Mouse (Mus musculus) neural tube, embryonic 14.5 days (tissue): Measurements from ENCODE around the gene Nek3. TPM values are rescaled to one million over a fixed set of nuclear protein-coding genes. Genes with fewer than 3 reads are reported as not detected.

Source experiments
- ATAC-seq: fragments of 200-750 bp; cut with Nextera tagmentation; 2 replicates; pipeline ENCODE4 v1.8.0; 2017; ENCODE audit warnings: low read depth, mild to moderate bottlenecking, moderate TSS enrichment, moderate library complexity
- H3K27ac ChIP-seq: fragments of 300-500 bp; sonication (generic); 2 replicates; pipeline ENCODE4 v1.5.1; 2014; ENCODE audit warnings: low read depth, mild to moderate bottlenecking, control low read depth, low read length, moderate library complexity, mixed read lengths
- H3K27me3 ChIP-seq: fragments of 300-500 bp; sonication (generic); 2 replicates; pipeline ENCODE4 v1.6.1; 2014; ENCODE audit warnings: low read length; ENCODE audit not compliant: control insufficient read depth, insufficient read depth
- H3K36me3 ChIP-seq: fragments of 300-500 bp; sonication (generic); 2 replicates; pipeline ENCODE4 v1.6.1; 2014; ENCODE audit warnings: low read length, mixed read lengths; ENCODE audit not compliant: control insufficient read depth, insufficient read depth
- H3K4me1 ChIP-seq: fragments of 300-500 bp; sonication (generic); 2 replicates; pipeline ENCODE4 v1.6.1; 2014; ENCODE audit warnings: low read length; ENCODE audit not compliant: control insufficient read depth, insufficient read depth
- H3K4me2 ChIP-seq: fragments of 300-500 bp; sonication (generic); 2 replicates; pipeline ENCODE4 v1.6.1; 2014; ENCODE audit warnings: mild to moderate bottlenecking, low read depth, low read length, control low read depth
- H3K4me3 ChIP-seq: fragments of 300-500 bp; sonication (generic); 2 replicates; pipeline ENCODE4 v1.5.1; 2014; ENCODE audit warnings: low read depth, low read length, control low read depth, mixed read lengths
- H3K9ac ChIP-seq: fragments of 300-500 bp; sonication (generic); replicated peaks from 2 replicates; pipeline ENCODE4 v1.6.1; 2014; ENCODE audit warnings: low read depth, mild to moderate bottlenecking, control low read depth, low read length, mixed read lengths
- H3K9me3 ChIP-seq: fragments of 300-500 bp; sonication (generic); 2 replicates; pipeline ENCODE4 v1.6.1; 2016; ENCODE audit warnings: low read length; ENCODE audit not compliant: control insufficient read depth
- WGBS: fragments of 180-500 bp; shearing (Covaris S2); extraction: QIAGEN DNeasy Blood & Tissue Kit; methylation state at CpG from one replicate; pipeline ENCODE4 v1.1.7; 2014; 5-methylcytosine and 5-hydroxymethylcytosine counted together
- polyA plus RNA-seq: library from polyadenylated mRNA; unstranded; fragments of >200 nt; fragmentation: Nextera tagmentation; extraction: Ambion mirVana; gene quantifications from 2 replicates; pipeline ENCODE4 v1.2.1, GENCODE M21; 2014

Nek3 gene
- polyA plus RNA-seq, 1 experiment from 2014 or later, result 9.8 TPM

GRCm38 (mm10) chr8:22185431-22186397 is 19.5 kb upstream of the Nek3 start, which contains the start of gene Ckap2:
Gene Ckap2 (minus strand): TSS chr8:22185819.
- Histone ChIP-seq H3K9me3 (no peaks in the 10 kb centered on the region), H3K27ac (peak within 1 kb of the TSS; percentile 73; the same call in 1 of the 2 replicates), H3K4me2 (peak within 1 kb of the TSS; percentile 79), H3K4me3 (peak within 1 kb of the TSS; percentile 74), H3K9ac (peak within 1 kb of the TSS; percentile 57), H3K27me3 (no peaks in the 10 kb centered on the region), H3K36me3 (no peaks in the 10 kb centered on the region), H3K4me1 (peaks cover 5% of the 10 kb centered on the region; the same call in 1 of the 2 replicates)
- WGBS, result 3% methylated on average over 63 of the region's 63 CpGs
- ATAC-seq, result peak; percentile 99

- ATAC-seq, result peak; percentile 39; the same call in 1 of the 2 replicates
- WGBS, result under 1% methylated on average over 3 of the region's 3 CpGs
- H3K27me3 ChIP-seq, result no peaks in the 10 kb centered on the region
- H3K27ac ChIP-seq, result no peak overlapping the region
- no peaks in the 10 kb centered on the region for H3K36me3 ChIP-seq
- no peaks in the 10 kb centered on the region for H3K9me3 ChIP-seq
- no peak overlapping the region; the same call in 1 of the 2 replicates for H3K9ac ChIP-seq
- H3K4me3 ChIP-seq, result peak overlapping the region; percentile 74
- peaks cover 5% of the 10 kb centered on the region; the same call in 1 of the 2 replicates for H3K4me1 ChIP-seq
- peak overlapping the region; percentile 79 for H3K4me2 ChIP-seq
These were observed 18.6 kb upstream of the Nek3 start for GRCm38 (mm10) chr8:22184884-22185283.

DNA sequence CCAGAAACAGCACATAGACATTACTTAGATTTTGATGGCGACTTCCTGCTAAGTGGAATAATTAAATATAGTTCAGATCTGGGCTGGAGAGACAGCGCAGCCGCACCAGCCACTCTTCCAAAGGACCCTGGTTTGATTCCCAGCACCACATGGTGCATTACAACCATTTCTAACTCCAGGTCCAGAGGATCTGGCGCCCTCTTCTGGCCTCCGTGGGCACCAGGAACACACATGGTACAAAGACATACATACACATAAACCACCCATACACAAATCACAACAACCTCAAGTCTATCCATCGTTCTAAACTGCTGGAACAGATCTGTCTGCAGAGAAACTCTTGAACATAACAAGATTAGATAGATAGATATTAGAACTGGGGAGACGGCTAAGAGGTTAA is 9.7 kb upstream of the Nek3 start:
- no peaks in the 10 kb centered on the region for H3K9me3 ChIP-seq
- no peaks in the 10 kb centered on the region for H3K4me1 ChIP-seq
- H3K36me3 ChIP-seq, result no peaks in the 10 kb centered on the region
- H3K27ac ChIP-seq, result no peak overlapping the region
- 99% methylated on average over 7 of the region's 7 CpGs for WGBS
- H3K9ac ChIP-seq, result no peak overlapping the region
- ATAC-seq, result no peak
- H3K4me3 ChIP-seq, result no peak overlapping the region
- H3K27me3 ChIP-seq, result no peaks in the 10 kb centered on the region
- H3K4me2 ChIP-seq, result no peak overlapping the region

DNA sequence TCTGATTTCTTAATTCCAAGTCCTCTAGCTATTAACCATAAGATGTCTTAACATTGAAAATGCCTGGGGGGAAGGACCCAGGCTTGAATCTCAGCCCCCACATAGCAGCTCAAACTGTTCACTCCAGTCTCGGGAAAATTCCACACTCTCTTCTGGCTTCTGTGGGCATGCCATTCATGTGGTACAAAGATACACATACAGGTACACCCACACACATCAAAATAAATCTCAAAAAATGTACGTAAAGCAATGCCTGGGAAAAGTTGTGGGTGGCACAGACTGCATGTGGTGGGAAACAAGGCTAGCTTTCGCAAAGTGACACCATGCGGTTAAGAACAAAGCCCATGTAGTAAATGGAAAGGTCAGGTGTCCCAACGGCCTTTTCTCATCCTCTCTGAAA is 2.9 kb upstream of the Nek3 start:
- Histone ChIP-seq H3K4me2 (no peak overlapping the region), H3K4me1 (0 out of 2 replicates have a peak, but pooled peaks cover 3% of the 10 kb centered on the region), H3K9ac (no peak overlapping the region), H3K9me3 (no peaks in the 10 kb centered on the region), H3K27me3 (no peaks in the 10 kb centered on the region), H3K4me3 (no peak overlapping the region), H3K27ac (no peak overlapping the region), H3K36me3 (no peaks in the 10 kb centered on the region)
- no peak for ATAC-seq
- 89% methylated on average over 5 of the region's 5 CpGs for WGBS

GRCm38 (mm10) chr8:22165251-22166079 is 770 bp downstream of the Nek3 start:
- Histone ChIP-seq H3K27ac (peak overlapping the region; percentile 84), H3K36me3 (no peaks in the 10 kb centered on the region), H3K27me3 (no peaks in the 10 kb centered on the region), H3K4me1 (0 out of 2 replicates have a peak, but pooled peaks cover 3% of the 10 kb centered on the region), H3K9ac (peak overlapping the region; percentile 66), H3K4me2 (peak overlapping the region; percentile 51), H3K9me3 (no peaks in the 10 kb centered on the region), H3K4me3 (peak overlapping the region; percentile 58)
- WGBS, result 53% methylated on average over 10 of the region's 10 CpGs
- ATAC-seq, result peak; percentile 61

- Histone ChIP-seq H3K4me1 (0 out of 2 replicates have a peak, but pooled peaks cover 3% of the 10 kb centered on the region), H3K27ac (no peak overlapping the region), H3K9me3 (no peaks in the 10 kb centered on the region), H3K4me2 (no peak overlapping the region), H3K4me3 (no peak overlapping the region), H3K27me3 (no peaks in the 10 kb centered on the region), H3K36me3 (no peaks in the 10 kb centered on the region), H3K9ac (no peak overlapping the region)
- WGBS, result 90% methylated on average over 10 of the region's 10 CpGs
- ATAC-seq, result no peak
These were observed 1.8 kb downstream of the Nek3 start for GRCm38 (mm10) chr8:22164431-22164830.

DNA sequence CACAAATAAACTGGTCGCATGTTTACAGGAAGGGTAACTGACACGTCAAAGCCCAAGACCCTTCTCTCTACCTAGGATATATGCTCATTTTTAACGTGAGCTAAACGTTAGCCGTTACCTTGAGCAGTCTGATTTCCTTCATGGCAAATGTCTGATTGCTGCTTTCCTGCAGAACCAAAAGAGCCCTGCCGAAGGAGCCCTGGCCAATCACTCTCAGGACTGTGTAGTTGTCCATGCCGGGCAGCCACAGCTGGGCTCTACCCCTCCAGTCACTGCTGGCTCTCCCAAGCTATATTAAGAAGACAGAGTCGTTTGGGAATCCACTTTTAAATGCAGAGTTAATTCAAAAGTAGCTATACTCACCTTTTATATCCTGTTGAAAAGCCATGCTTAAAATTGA is 4.0 kb downstream of the Nek3 start:
- WGBS, result 88% methylated on average over 8 of the region's 8 CpGs
- Histone ChIP-seq H3K36me3 (no peaks in the 10 kb centered on the region), H3K4me3 (no peak overlapping the region), H3K9ac (no peak overlapping the region), H3K9me3 (no peaks in the 10 kb centered on the region), H3K27me3 (no peaks in the 10 kb centered on the region), H3K4me1 (0 out of 2 replicates have a peak, but pooled peaks cover 3% of the 10 kb centered on the region), H3K4me2 (no peak overlapping the region), H3K27ac (no peak overlapping the region)
- ATAC-seq, result no peak

GRCm38 (mm10) chr8:22150345-22150663 is 15.9 kb downstream of the Nek3 start:
- no peak overlapping the region for H3K4me2 ChIP-seq
- no peak overlapping the region for H3K4me3 ChIP-seq
- H3K36me3 ChIP-seq, result no peaks in the 10 kb centered on the region
- WGBS, result 65% methylated on average over 3 of the region's 3 CpGs
- no peak for ATAC-seq
- H3K9ac ChIP-seq, result no peak overlapping the region
- no peaks in the 10 kb centered on the region for H3K4me1 ChIP-seq
- H3K27me3 ChIP-seq, result no peaks in the 10 kb centered on the region
- H3K27ac ChIP-seq, result no peak overlapping the region
- H3K9me3 ChIP-seq, result no peaks in the 10 kb centered on the region
